Comparison of ENCODE assay signal across 9 mouse cellular contexts in genomic region chr5:118214012-118214411, GRCm38 (mm10). TPM values are rescaled to one million over a fixed set of nuclear protein-coding genes. Genes with fewer than 3 reads are reported as not detected.
DNase-seq lines count a peak whose midpoint lies in the region; ATAC-seq lines count a peak whose summit lies in the region.
"Had no signal": no experiment of that assay in that cellular context is flagged by ENCODE, and none has a peak within 500 bp of the region (broad histone marks: within the 10 kb centered on the region; RNA-seq: fewer than 3 reads in every experiment).

No protein-coding gene starts in this region.

- DNase-seq in heart, postnatal 10 days = no peak
- DNase-seq in embryonic facial prominence, embryonic 11.5 days (ENCODE audit: low spot score) = no peak
- DNase-seq in spleen, adult 18-20 months = no peak
- DNase-seq in layer of hippocampus, adult 11-12 months (ENCODE audit: low spot score) = no peak
- DNase-seq in gastrocnemius, postnatal 25 days = no peak

- peaks cover 15% of the 10 kb centered on the region for H3K4me1 ChIP-seq in heart, embryonic 15.5 days (replicated peaks)
- H3K4me1 ChIP-seq in embryonic facial prominence, embryonic 11.5 days (ENCODE audit: control insufficient read depth, insufficient read depth, low read length) = no peaks in the 10 kb centered on the region
- peaks cover 20% of the 10 kb centered on the region for H3K4me1 ChIP-seq in hindbrain, embryonic 12.5 days
- peaks cover 18% of the 10 kb centered on the region for H3K4me1 ChIP-seq in midbrain, embryonic 13.5 days (replicated peaks)

- WGBS in heart, embryonic 15.5 days = 23% methylated on average over 5 of the region's 5 CpGs
- 28% methylated on average over 5 of the region's 5 CpGs for WGBS in embryonic facial prominence, embryonic 11.5 days
- WGBS in hindbrain, embryonic 12.5 days = 26% methylated on average over 5 of the region's 5 CpGs
- 9% methylated on average over 5 of the region's 5 CpGs for WGBS in midbrain, embryonic 13.5 days

- no peaks in the 10 kb centered on the region for H3K27me3 ChIP-seq in heart, embryonic 15.5 days
- H3K27me3 ChIP-seq in embryonic facial prominence, embryonic 11.5 days (ENCODE audit: control insufficient read depth, insufficient read depth, low read length) = no peaks in the 10 kb centered on the region
- no peaks in the 10 kb centered on the region for H3K27me3 ChIP-seq in hindbrain, embryonic 12.5 days
- H3K27me3 ChIP-seq in midbrain, embryonic 13.5 days = no peaks in the 10 kb centered on the region

- H3K9me3 ChIP-seq in heart, embryonic 15.5 days (replicated peaks) = no peaks in the 10 kb centered on the region
- no peaks in the 10 kb centered on the region for H3K9me3 ChIP-seq in embryonic facial prominence, embryonic 11.5 days (replicated peaks; ENCODE audit: control insufficient read depth, low read length)
- no peaks in the 10 kb centered on the region for H3K9me3 ChIP-seq in hindbrain, embryonic 12.5 days (replicated peaks)
- H3K9me3 ChIP-seq in midbrain, embryonic 13.5 days = no peaks in the 10 kb centered on the region

- peak overlapping the region; percentile 66 for H3K4me2 ChIP-seq in heart, embryonic 15.5 days
- peak overlapping the region; percentile 65 for H3K4me2 ChIP-seq in embryonic facial prominence, embryonic 11.5 days (ENCODE audit: low read depth, low read length)
- H3K4me2 ChIP-seq in hindbrain, embryonic 12.5 days (replicated peaks) = peak overlapping the region; percentile 75
- H3K4me2 ChIP-seq in midbrain, embryonic 13.5 days (replicated peaks) = peak overlapping the region; percentile 72

- intact Hi-C loops in heart, postnatal 10 days (cut with DNase I) = no loop called here

- no peaks in the 10 kb centered on the region for H3K36me3 ChIP-seq in heart, embryonic 15.5 days
- H3K36me3 ChIP-seq in embryonic facial prominence, embryonic 11.5 days (replicated peaks; ENCODE audit: control insufficient read depth, insufficient read depth, low read depth, low read length) = no peaks in the 10 kb centered on the region
- H3K36me3 ChIP-seq in hindbrain, embryonic 12.5 days = peaks cover 17% of the 10 kb centered on the region
- peaks cover 25% of the 10 kb centered on the region for H3K36me3 ChIP-seq in midbrain, embryonic 13.5 days

- 0 out of 2 replicates have a peak overlapping the region, but pooled peaks have one; percentile 5 for H3K9ac ChIP-seq in heart, embryonic 15.5 days
- H3K9ac ChIP-seq in embryonic facial prominence, embryonic 11.5 days (replicated peaks; ENCODE audit: low read length) = no peak overlapping the region
- H3K9ac ChIP-seq in hindbrain, embryonic 12.5 days = peak overlapping the region; percentile 61; the same call in 1 of the 2 replicates
- peak overlapping the region; percentile 57 for H3K9ac ChIP-seq in midbrain, embryonic 13.5 days (replicated peaks)

- no peak for ATAC-seq in heart, embryonic 15.5 days (replicated peaks; ENCODE audit: insufficient number of reproducible peaks, insufficient read depth, low FRiP score, low read depth)
- ATAC-seq in embryonic facial prominence, embryonic 11.5 days (replicated peaks; ENCODE audit: insufficient number of reproducible peaks, low FRiP score, low TSS enrichment, low read depth) = no peak
- peak; percentile 61 for ATAC-seq in hindbrain, embryonic 12.5 days (ENCODE audit: low FRiP score)
- peak; percentile 65 for ATAC-seq in midbrain, embryonic 13.5 days

- H3K27ac ChIP-seq in heart, embryonic 15.5 days = no peak overlapping the region
- H3K27ac ChIP-seq in embryonic facial prominence, embryonic 11.5 days (replicated peaks; ENCODE audit: low read depth, low read length) = peak overlapping the region; percentile 28; the same call in 1 of the 2 replicates
- H3K27ac ChIP-seq in hindbrain, embryonic 12.5 days = 0 out of 2 replicates have a peak overlapping the region, but pooled peaks have one; percentile 31
- peak overlapping the region; percentile 71 for H3K27ac ChIP-seq in midbrain, embryonic 13.5 days

- H3K4me3 ChIP-seq in heart, embryonic 15.5 days = peak overlapping the region; percentile 43
- H3K4me3 ChIP-seq in embryonic facial prominence, embryonic 11.5 days (ENCODE audit: low read depth, low read length) = peak overlapping the region; percentile 26; the same call in 1 of the 2 replicates
- peak overlapping the region; percentile 34 for H3K4me3 ChIP-seq in hindbrain, embryonic 12.5 days
- peak overlapping the region; percentile 42 for H3K4me3 ChIP-seq in midbrain, embryonic 13.5 days (replicated peaks)

RNA-seq across cellular contexts. Expression of gene Rnft2, which starts 30.9 kb away (rescaled TPM):
- 0.97 and 1.6 TPM in 2 replicates for polyA plus RNA-seq in heart, embryonic 15.5 days (2015; fragmentation: Nextera tagmentation; extraction: Ambion mirVana)
- total RNA-seq in heart, postnatal 10 days (2021) = 1 to 10 TPM; 1.6 to 2.5 TPM
- 4.3 TPM in 2 replicates for polyA plus RNA-seq in embryonic facial prominence, embryonic 11.5 days (2014; fragmentation: Nextera tagmentation; extraction: Ambion mirVana)
- 9.4 and 11.0 TPM in 2 replicates for polyA plus RNA-seq in hindbrain, embryonic 12.5 days (2016; fragmentation: Nextera tagmentation; extraction: Ambion mirVana)
- polyA plus RNA-seq in midbrain, embryonic 13.5 days (2015; fragmentation: Nextera tagmentation; extraction: Ambion mirVana) = 12.6 and 13.1 TPM in 2 replicates
- 1 to 10 TPM in 1 of 2 experiments, under 1 TPM in 1; 1.00 to 1.1 TPM for total RNA-seq in gastrocnemius, postnatal 25 days (2021)

RNA-seq across cellular contexts. Expression of gene 2410131K14Rik, which starts 31.0 kb away (rescaled TPM):
- 5.0 and 5.8 TPM in 2 replicates for polyA plus RNA-seq in heart, embryonic 15.5 days (2015; fragmentation: Nextera tagmentation; extraction: Ambion mirVana)
- 1 to 10 TPM; 7.1 to 7.8 TPM for total RNA-seq in heart, postnatal 10 days (2021)
- polyA plus RNA-seq in embryonic facial prominence, embryonic 11.5 days (2014; fragmentation: Nextera tagmentation; extraction: Ambion mirVana) = 10.8 and 11.6 TPM in 2 replicates
- polyA plus RNA-seq in hindbrain, embryonic 12.5 days (2016; fragmentation: Nextera tagmentation; extraction: Ambion mirVana) = 12.9 and 13.4 TPM in 2 replicates
- polyA plus RNA-seq in midbrain, embryonic 13.5 days (2015; fragmentation: Nextera tagmentation; extraction: Ambion mirVana) = 15.0 and 15.1 TPM in 2 replicates
- total RNA-seq in gastrocnemius, postnatal 25 days (2021) = 1 to 10 TPM; 3.8 to 4.1 TPM

RNA-seq across cellular contexts. Expression of gene Hrk, which starts 49.6 kb away (rescaled TPM):
- polyA plus RNA-seq in heart, embryonic 15.5 days (2015; fragmentation: Nextera tagmentation; extraction: Ambion mirVana) = 0.03 and 0.13 TPM in 2 replicates
- under 1 TPM; 0.30 to 0.38 TPM for total RNA-seq in heart, postnatal 10 days (2021)
- 0.38 and 0.49 TPM in 2 replicates for polyA plus RNA-seq in embryonic facial prominence, embryonic 11.5 days (2014; fragmentation: Nextera tagmentation; extraction: Ambion mirVana)
- polyA plus RNA-seq in hindbrain, embryonic 12.5 days (2016; fragmentation: Nextera tagmentation; extraction: Ambion mirVana) = 1.8 TPM in 2 replicates
- 0.68 and 0.73 TPM in 2 replicates for polyA plus RNA-seq in midbrain, embryonic 13.5 days (2015; fragmentation: Nextera tagmentation; extraction: Ambion mirVana)
- total RNA-seq in gastrocnemius, postnatal 25 days (2021) = under 1 TPM; 0.15 to 0.32 TPM
- total RNA-seq: MEL had no signal

RNA-seq across cellular contexts. Expression of gene Fbxw8, which starts 58.7 kb away (rescaled TPM):
- 18.1 and 23.5 TPM in 2 replicates for polyA plus RNA-seq in heart, embryonic 15.5 days (2015; fragmentation: Nextera tagmentation; extraction: Ambion mirVana)
- 10 to 100 TPM; 50.1 to 58.1 TPM for total RNA-seq in heart, postnatal 10 days (2021)
- 22.2 and 22.3 TPM in 2 replicates for polyA plus RNA-seq in embryonic facial prominence, embryonic 11.5 days (2014; fragmentation: Nextera tagmentation; extraction: Ambion mirVana)
- polyA plus RNA-seq in hindbrain, embryonic 12.5 days (2016; fragmentation: Nextera tagmentation; extraction: Ambion mirVana) = 42.0 and 45.0 TPM in 2 replicates
- 22.5 and 25.6 TPM in 2 replicates for polyA plus RNA-seq in midbrain, embryonic 13.5 days (2015; fragmentation: Nextera tagmentation; extraction: Ambion mirVana)
- total RNA-seq in gastrocnemius, postnatal 25 days (2021) = 10 to 100 TPM; 18.5 to 20.1 TPM

Comparison
In these comparisons a context has a peak if more than half of its experiments do, and no peak if none do; other contexts are left out.
1. ATAC-seq: peak in hindbrain, embryonic 12.5 days (single experiment) and midbrain, embryonic 13.5 days (single experiment); none in heart, embryonic 15.5 days (single experiment) and embryonic facial prominence, embryonic 11.5 days (single experiment).
2. Peak in every context shown above with its lines, with median percentiles within 50 percentile points of each other: H3K4me2 ChIP-seq and H3K4me3 ChIP-seq.